Mouse (Mus musculus) cerebellum, postnatal 4 days (tissue): ENCODE data around the gene Zfp101.

Source experiments
- DNase-seq, 2 experiments: peaks; one replicate each; pipeline ENCODE4 v3.0.0; 2022; ENCODE audit warnings: low spot score in 2 of 2, mixed read lengths in 1 of 2

The Zfp101 gene

GRCm38 (mm10) chr17:33394182-33395034, at the start of gene Zfp101:
Gene Zfp101 (minus strand): TSS chr17:33394641.
- DNase-seq: peak; percentile 70 to 85

- DNase-seq: no peak
Measured at GRCm38 (mm10) chr17:33441159-33441558, 46.7 kb upstream of the Zfp101 start.

GRCm38 (mm10) chr17:33439922-33440321, 45.5 kb upstream of the Zfp101 start:
- no peak for DNase-seq

- peak; percentile 76 to 78 for DNase-seq
Measured at GRCm38 (mm10) chr17:33439148-33439547, 44.7 kb upstream of the Zfp101 start.

GRCm38 (mm10) chr17:33432019-33432946, 37.8 kb upstream of the Zfp101 start, which contains the start of gene Actl9:
Gene Actl9 (plus strand): TSS chr17:33432896.
- no peak for DNase-seq

GRCm38 (mm10) chr17:33392271-33392670, 2.2 kb downstream of the Zfp101 start:
- DNase-seq: no peak

GRCm38 (mm10) chr17:33385705-33386104, 8.7 kb downstream of the Zfp101 start:
- no peak for DNase-seq

- DNase-seq: no peak
Measured at GRCm38 (mm10) chr17:33372795-33373194, 21.6 kb downstream of the Zfp101 start.

GRCm38 (mm10) chr17:33358411-33359384, 35.7 kb downstream of the Zfp101 start, which contains the start of gene Zfp81:
Gene Zfp81 (minus strand): TSS chr17:33358878.
- DNase-seq: peak; percentile 63 to 84

GRCm38 (mm10) chr17:33352981-33353380, 41.5 kb downstream of the Zfp101 start:
- no peak for DNase-seq
